Mouse (Mus musculus) forebrain, embryonic 13.5 days (tissue): ENCODE measurements around the gene Gm15446. TPM values are rescaled to one million over a fixed set of nuclear protein-coding genes. Genes with fewer than 3 reads are reported as not detected.
"Not testable (repeated sequence)": the region's sequence is repeated elsewhere in the genome, so short reads cannot be mapped to it uniquely, and the experiment has no call there.

ENCODE experiments used
- ATAC-seq: fragments of 200-750 bp; cut with Nextera tagmentation; 2 replicates; pipeline ENCODE4 v1.8.0; 2017
- H3K27ac ChIP-seq: fragments of 300-500 bp; sonication (generic); 2 replicates; pipeline ENCODE4 v1.5.1; 2015; ENCODE audit warnings: inconsistent platforms, mild to moderate bottlenecking, moderate library complexity
- H3K27me3 ChIP-seq: fragments of 300-500 bp; sonication (generic); 2 replicates; pipeline ENCODE4 v1.6.1; 2015; ENCODE audit warnings: mild to moderate bottlenecking, inconsistent platforms
- H3K36me3 ChIP-seq: fragments of 300-500 bp; sonication (generic); 2 replicates; pipeline ENCODE4 v1.6.1; 2015; ENCODE audit warnings: mild to moderate bottlenecking, inconsistent platforms; ENCODE audit not compliant: poor library complexity, severe bottlenecking
- H3K4me1 ChIP-seq: fragments of 300-500 bp; sonication (generic); 2 replicates; pipeline ENCODE4 v1.6.1; 2015; ENCODE audit warnings: inconsistent platforms
- H3K4me2 ChIP-seq: fragments of 300-500 bp; sonication (generic); 2 replicates; pipeline ENCODE4 v1.6.1; 2015; ENCODE audit warnings: inconsistent platforms, mild to moderate bottlenecking, moderate library complexity
- H3K4me3 ChIP-seq: fragments of 300-500 bp; sonication (generic); 2 replicates; pipeline ENCODE4 v1.5.1; 2015; ENCODE audit warnings: mild to moderate bottlenecking, inconsistent platforms
- H3K9ac ChIP-seq: fragments of 300-500 bp; sonication (generic); 2 replicates; pipeline ENCODE4 v1.6.1; 2015; ENCODE audit warnings: mild to moderate bottlenecking, inconsistent platforms
- H3K9me3 ChIP-seq: fragments of 300-500 bp; sonication (generic); replicated peaks from 2 replicates; pipeline ENCODE4 v1.6.1; 2016; ENCODE audit warnings: inconsistent platforms
- WGBS: fragments of 180-500 bp; shearing (Covaris S2); methylation state at CpG from one replicate; pipeline ENCODE4 v1.1.7; 2015; 5-methylcytosine and 5-hydroxymethylcytosine counted together
- polyA plus RNA-seq: library from polyadenylated mRNA; unstranded; fragments of >200 nt; fragmentation: Nextera tagmentation; extraction: Ambion mirVana; gene quantifications from 2 replicates; pipeline ENCODE4 v1.2.1, GENCODE M21; 2015

The Gm15446 gene
- polyA plus RNA-seq = 0.66 and 0.84 TPM in 2 replicates

- not testable (repeated sequence) for H3K27me3 ChIP-seq, H3K9me3 ChIP-seq, H3K27ac ChIP-seq, H3K4me1 ChIP-seq, H3K36me3 ChIP-seq
- peak; percentile 99 for ATAC-seq
- H3K4me3 ChIP-seq = peak within 1 kb of the TSS; percentile 52
- peak within 1 kb of the TSS; percentile 66 for H3K9ac ChIP-seq
- WGBS = under 1% methylated on average over 22 of the region's 22 CpGs
- peak within 1 kb of the TSS; percentile 64 for H3K4me2 ChIP-seq
Observed at GRCm38 (mm10) chr5:109923261-109924071, at the start of gene Gm15446. Gene Gm15446, plus strand, starts transcription at chr5:109923400.

GRCm38 (mm10) chr5:109924129-109924528 lies 929 bp downstream of the Gm15446 start:
- not testable (repeated sequence) for ATAC-seq, H3K36me3 ChIP-seq, H3K4me1 ChIP-seq, H3K9me3 ChIP-seq, H3K27me3 ChIP-seq, H3K27ac ChIP-seq
- Histone ChIP-seq H3K4me3 (peak overlapping the region; percentile 52), H3K9ac (peak overlapping the region; percentile 66), H3K4me2 (peak overlapping the region; percentile 64)
- 18% methylated on average over 2 of the region's 2 CpGs for WGBS

- H3K4me3 ChIP-seq = no peak overlapping the region
- no peak for ATAC-seq
- H3K4me1 ChIP-seq = peaks cover 7% of the 10 kb centered on the region
- 0 out of 2 replicates have a peak overlapping the region, but pooled peaks have one; percentile 4 for H3K9ac ChIP-seq
- no peaks in the 10 kb centered on the region for H3K27me3 ChIP-seq
- H3K27ac ChIP-seq = no peak overlapping the region
- 0 out of 2 replicates have a peak overlapping the region, but pooled peaks have one; percentile 16 for H3K4me2 ChIP-seq
- H3K36me3 ChIP-seq = 0 out of 2 replicates have a peak, but pooled peaks cover 3% of the 10 kb centered on the region
- no peaks in the 10 kb centered on the region for H3K9me3 ChIP-seq
Observed at GRCm38 (mm10) chr5:109924936-109925335, 1.7 kb downstream of the Gm15446 start.

- no CpG with 5 or more reads among the region's 1 CpGs for WGBS
- Histone ChIP-seq H3K4me1 (no peaks in the 10 kb centered on the region), H3K4me3 (no peak overlapping the region), H3K27me3 (no peaks in the 10 kb centered on the region), H3K9ac (no peak overlapping the region), H3K36me3 (no peaks in the 10 kb centered on the region), H3K9me3 (no peaks in the 10 kb centered on the region), H3K4me2 (no peak overlapping the region), H3K27ac (no peak overlapping the region)
- ATAC-seq = no peak
Observed at GRCm38 (mm10) chr5:109950281-109950680, 27.1 kb downstream of the Gm15446 start.

DNA sequence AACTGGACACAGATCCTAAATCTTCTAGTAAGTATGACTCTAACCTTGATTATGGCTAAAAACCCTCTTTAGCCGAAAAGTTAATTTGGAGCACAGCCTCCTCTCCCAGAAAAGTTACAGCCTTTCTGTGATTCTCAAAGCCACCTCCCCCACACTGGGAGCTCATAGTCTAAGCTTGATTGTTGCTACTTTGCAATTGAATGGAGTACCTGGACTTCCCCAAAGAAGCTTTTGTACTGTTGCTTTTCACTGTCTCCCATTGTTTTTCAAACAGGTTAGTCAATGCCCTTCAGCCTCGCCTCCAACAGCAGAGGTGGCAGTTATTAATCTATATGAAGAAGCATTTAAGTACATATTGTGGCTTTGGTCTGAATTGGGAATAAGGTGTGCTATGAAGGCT lies 57.5 kb downstream of the Gm15446 start:
- not testable (repeated sequence) for ATAC-seq, H3K4me1 ChIP-seq, H3K4me2 ChIP-seq, H3K36me3 ChIP-seq, H3K9me3 ChIP-seq, H3K4me3 ChIP-seq, H3K9ac ChIP-seq, H3K27ac ChIP-seq, H3K27me3 ChIP-seq
- WGBS = no CpG with 5 or more reads among the region's 2 CpGs

Other genes starting within 250 kb of the Gm15446 start
- gene 5430403G16Rik, start 232.4 kb upstream of the Gm15446 start, polyA plus RNA-seq = 1.9 and 2.0 TPM in 2 replicates
- gene 4930522L14Rik, start 171.5 kb upstream of the Gm15446 start, polyA plus RNA-seq = 6.5 and 7.2 TPM in 2 replicates
- 24.1 and 29.4 TPM in 2 replicates for gene Zfp932, start 73.1 kb downstream of the Gm15446 start, polyA plus RNA-seq
- gene Gm17655, start 149.1 kb downstream of the Gm15446 start, polyA plus RNA-seq = 5.1 and 6.0 TPM in 2 replicates
- gene Gm35315, start 171.0 kb downstream of the Gm15446 start, polyA plus RNA-seq = 0.88 and 1.1 TPM in 2 replicates
- 1.6 and 1.8 TPM in 2 replicates for gene Plcxd1, start 176.6 kb downstream of the Gm15446 start, polyA plus RNA-seq
- 39.1 and 45.2 TPM in 2 replicates for gene Gtpbp6, start 184.8 kb downstream of the Gm15446 start, polyA plus RNA-seq
- 15.5 TPM in 2 replicates for gene Zfp605, start 186.7 kb downstream of the Gm15446 start, polyA plus RNA-seq
- 85.5 and 88.9 TPM in 2 replicates for gene Chfr, start 212.4 kb downstream of the Gm15446 start, polyA plus RNA-seq